Mouse (Mus musculus) Patski (cell line): ENCODE data around the gene Gpam. TPM values are rescaled to one million over a fixed set of nuclear protein-coding genes. Genes with fewer than 3 reads are reported as not detected.

Experiments
- ATAC-seq: fragments of 100-300 bp; one replicate; pipeline ENCODE4 v1.8.0; 2021
- CTCF ChIA-PET: fragments of 350-600 bp; sonication (Branson Sonifier 250); formaldehyde crosslinking; loops from one replicate; lab custom pipeline; 2022; ENCODE audit warnings: inconsistent platforms; lab: Charles Lee
- POLR2A ChIA-PET: fragments of 350-600 bp; sonication (Branson Sonifier 250); formaldehyde crosslinking; loops from one replicate; lab custom pipeline; 2022; ENCODE audit warnings: antibody characterized with exemption, inconsistent platforms; lab: Charles Lee
- DNase-seq: peaks from one replicate; pipeline ENCODE4 v3.0.0-alpha.2; 2011; ENCODE audit warnings: low read depth, low spot score
- H3K27me3 ChIP-seq: fragments of 371-371 bp; one replicate; pipeline ENCODE4 v1.5.1; 2021
- CTCF ChIP-seq: fragments of 100-300 bp; IDR thresholded peaks from one replicate; pipeline ENCODE4 v1.5.1; 2021
- in situ Hi-C: fragments of 300-500 bp; cut with MboI; formaldehyde crosslinking; loops from 3 replicates; pipeline ENCODE4 v1.11.1; 2018; ENCODE audit warnings: low pct_unique_long_range_greater_than_20kb, mixed read lengths
- polyA plus RNA-seq: library from polyadenylated mRNA; unstranded; gene quantifications from one replicate; pipeline ENCODE4 v1.2.3, GENCODE M21; 2021

Gpam gene
- polyA plus RNA-seq, 1 experiment from 2014 or later, result 13.3 TPM

GRCm38 (mm10) chr19:55139301-55139700 lies 12.3 kb upstream of the Gpam start:
- H3K27me3 ChIP-seq, result peaks cover 12% of the 10 kb centered on the region
- DNase-seq (no peak), ATAC-seq (no peak)
- CTCF ChIA-PET, result no interaction called here
- TF ChIP-seq CTCF, result no peak
- POLR2A ChIA-PET, result interaction anchor here (0.6 kb wide), 1 partner anchor 927 kb away, joined by 3 read pairs; no protein-coding TSS in a partner anchor
- in situ Hi-C loops, result no loop called here

GRCm38 (mm10) chr19:55138506-55138905 lies 11.5 kb upstream of the Gpam start:
- ChIA-PET POLR2A (no interaction called here), CTCF (no interaction called here)
- peaks cover 17% of the 10 kb centered on the region for H3K27me3 ChIP-seq
- TF ChIP-seq CTCF, result no peak
- ATAC-seq (no peak), DNase-seq (no peak)
- in situ Hi-C loops, result no loop called here

- ChIA-PET POLR2A (no interaction called here), CTCF (no interaction called here)
- no peak for DNase-seq
- in situ Hi-C loops, result no loop called here
- ATAC-seq, result no peak
- H3K27me3 ChIP-seq, result peaks cover 17% of the 10 kb centered on the region
- TF ChIP-seq CTCF, result no peak
Observed at GRCm38 (mm10) chr19:55137884-55138283, 10.8 kb upstream of the Gpam start.

- in situ Hi-C loops, result no loop called here
- DNase-seq, result no peak
- TF ChIP-seq CTCF, result no peak
- ChIA-PET CTCF (no interaction called here), POLR2A (no interaction called here)
- H3K27me3 ChIP-seq, result peaks cover 17% of the 10 kb centered on the region
- no peak for ATAC-seq
Observed at GRCm38 (mm10) chr19:55136693-55137427, 9.8 kb upstream of the Gpam start.

- ChIA-PET CTCF (no interaction called here), POLR2A (no interaction called here)
- ATAC-seq (no peak), DNase-seq (no peak)
- H3K27me3 ChIP-seq, result peaks cover 17% of the 10 kb centered on the region
- in situ Hi-C loops, result no loop called here
- no peak for TF ChIP-seq CTCF
Observed at GRCm38 (mm10) chr19:55135918-55136317, 8.9 kb upstream of the Gpam start.

GRCm38 (mm10) chr19:55134521-55134920 lies 7.5 kb upstream of the Gpam start:
- DNase-seq (no peak), ATAC-seq (no peak)
- CTCF ChIA-PET, result interaction anchor here (0.6 kb wide), 1 partner anchor 415 kb away, joined by 3 read pairs; no protein-coding TSS in a partner anchor
- no peak for TF ChIP-seq CTCF
- in situ Hi-C loops, result no loop called here
- peaks cover 16% of the 10 kb centered on the region for H3K27me3 ChIP-seq
- POLR2A ChIA-PET, result interaction anchor here (1.3 kb wide), 1 partner anchor 19 kb away, joined by 4 read pairs; no protein-coding TSS in a partner anchor

- in situ Hi-C loops, result no loop called here
- no peak for DNase-seq
- POLR2A ChIA-PET, result no interaction called here
- ATAC-seq, result no peak
- no peak for TF ChIP-seq CTCF
- peaks cover 21% of the 10 kb centered on the region for H3K27me3 ChIP-seq
- CTCF ChIA-PET, result interaction anchor here (1.0 kb wide), 1 partner anchor 21 kb away, joined by 3 read pairs; no protein-coding TSS in a partner anchor
Observed at GRCm38 (mm10) chr19:55132476-55132875, 5.4 kb upstream of the Gpam start.

- ChIA-PET POLR2A (interaction anchor here (0.7 kb wide), 1 partner anchor 43 kb away, joined by 6 read pairs; no protein-coding TSS in a partner anchor), CTCF (interaction anchor here (1.0 kb wide), 1 partner anchor 20 kb away, joined by 3 read pairs; no protein-coding TSS in a partner anchor)
- no peak for DNase-seq
- H3K27me3 ChIP-seq, result peaks cover 25% of the 10 kb centered on the region
- in situ Hi-C loops, result no loop called here
- no peak for ATAC-seq
- TF ChIP-seq CTCF, result no peak
Observed at GRCm38 (mm10) chr19:55131747-55132146, 4.7 kb upstream of the Gpam start.

GRCm38 (mm10) chr19:55128469-55128868 lies 1.4 kb upstream of the Gpam start:
- no peak for TF ChIP-seq CTCF
- peaks cover 31% of the 10 kb centered on the region for H3K27me3 ChIP-seq
- in situ Hi-C loops, result no loop called here
- no peak for ATAC-seq
- CTCF ChIA-PET, result no interaction called here
- no peak for DNase-seq
- POLR2A ChIA-PET, result no interaction called here

- ChIA-PET CTCF (interaction anchor here (1.0 kb wide), 1 partner anchor 8 kb away, joined by 3 read pairs; no protein-coding TSS in a partner anchor), POLR2A (interaction anchor here (0.7 kb wide), 1 partner anchor 1878 kb away, joined by 3 read pairs; no protein-coding TSS in a partner anchor)
- DNase-seq (no peak), ATAC-seq (no peak)
- H3K27me3 ChIP-seq, result peaks cover 31% of the 10 kb centered on the region
- in situ Hi-C loops, result no loop called here
- TF ChIP-seq CTCF, result no peak
Observed at GRCm38 (mm10) chr19:55125456-55125855, 1.6 kb downstream of the Gpam start.

GRCm38 (mm10) chr19:55123001-55123536 lies 4.0 kb downstream of the Gpam start:
- peaks cover 28% of the 10 kb centered on the region for H3K27me3 ChIP-seq
- in situ Hi-C loops, result no loop called here
- no peak for ATAC-seq
- CTCF ChIA-PET, result no interaction called here
- POLR2A ChIA-PET, result no interaction called here
- DNase-seq, result no peak
- TF ChIP-seq CTCF, result no peak
